Mouse (Mus musculus) olfactory bulb, adult 2 months (tissue): Measurements from ENCODE around the gene Tbx1.

ENCODE experiments used
- CTCF ChIP-seq: fragments of 200-500 bp; IDR thresholded peaks from 2 replicates; pipeline ENCODE4 v1.5.1; 2012; ENCODE audit warnings: low read depth, mild to moderate bottlenecking, low read length, moderate library complexity; ENCODE audit not compliant: insufficient read depth
- POLR2A ChIP-seq: fragments of 200-500 bp; IDR thresholded peaks from 2 replicates; pipeline ENCODE4 v1.6.1; 2012; ENCODE audit warnings: mild to moderate bottlenecking, low read depth, low read length, moderate library complexity; ENCODE audit not compliant: insufficient read depth

DNA sequence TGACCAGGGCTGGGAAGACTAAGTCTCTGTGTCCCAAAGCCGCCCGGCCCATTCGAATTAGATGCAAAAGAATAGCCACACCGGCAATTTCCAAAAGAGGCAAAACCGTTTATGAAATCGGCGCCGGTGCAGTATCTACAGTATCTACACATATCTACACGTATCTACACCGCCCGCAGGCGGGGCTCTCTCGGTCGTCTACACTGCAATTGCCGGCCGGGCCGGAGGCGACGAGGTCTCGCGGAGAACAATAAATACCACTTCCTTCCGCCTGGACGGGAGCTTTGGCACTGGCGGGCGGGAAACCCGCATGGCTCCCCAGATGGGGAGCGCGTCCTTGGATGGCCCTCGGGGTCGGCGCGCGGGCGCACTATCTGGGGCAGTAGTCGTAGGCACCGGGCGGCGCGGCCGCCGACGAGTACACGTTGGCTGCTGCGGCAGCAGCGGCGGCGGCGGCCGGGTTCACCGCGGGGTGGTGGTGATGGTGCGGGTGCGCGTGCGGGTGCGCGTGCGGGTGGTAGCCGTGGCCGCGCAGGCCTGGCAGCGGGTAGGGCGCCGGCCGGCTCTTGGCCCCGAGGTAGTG lies 8.8 kb downstream of the Tbx1 start:
- no peak for TF ChIP-seq CTCF
- no peak for TF ChIP-seq POLR2A
